Mouse (Mus musculus) embryonic facial prominence, embryonic 15.5 days (tissue): Measurements from ENCODE around the gene Tbrg4. TPM values are rescaled to one million over a fixed set of nuclear protein-coding genes. Genes with fewer than 3 reads are reported as not detected.

Source experiments
- ATAC-seq: fragments of 200-750 bp; cut with Nextera tagmentation; 2 replicates; pipeline ENCODE4 v1.8.0; 2017; ENCODE audit warnings: low read depth, moderate TSS enrichment; ENCODE audit not compliant: insufficient number of reproducible peaks, low FRiP score, low TSS enrichment
- H3K27ac ChIP-seq: fragments of 300-500 bp; sonication (generic); replicated peaks from 2 replicates; pipeline ENCODE4 v1.5.1; 2015; ENCODE audit warnings: mild to moderate bottlenecking, inconsistent platforms
- H3K27me3 ChIP-seq: fragments of 300-500 bp; sonication (generic); 2 replicates; pipeline ENCODE4 v1.6.1; 2015; ENCODE audit warnings: inconsistent platforms
- H3K36me3 ChIP-seq: fragments of 300-500 bp; sonication (generic); 2 replicates; pipeline ENCODE4 v1.6.1; 2015; ENCODE audit warnings: mild to moderate bottlenecking, inconsistent platforms
- H3K4me1 ChIP-seq: fragments of 300-500 bp; sonication (generic); 2 replicates; pipeline ENCODE4 v1.6.1; 2015; ENCODE audit warnings: inconsistent platforms
- H3K4me2 ChIP-seq: fragments of 300-500 bp; sonication (generic); replicated peaks from 2 replicates; pipeline ENCODE4 v1.6.1; 2015; ENCODE audit warnings: mild to moderate bottlenecking, inconsistent platforms
- H3K4me3 ChIP-seq: fragments of 300-500 bp; sonication (generic); replicated peaks from 2 replicates; pipeline ENCODE4 v1.5.1; 2015; ENCODE audit warnings: mild to moderate bottlenecking, inconsistent platforms
- H3K9ac ChIP-seq: fragments of 300-500 bp; sonication (generic); 2 replicates; pipeline ENCODE4 v1.6.1; 2015; ENCODE audit warnings: inconsistent platforms
- H3K9me3 ChIP-seq: fragments of 300-500 bp; sonication (generic); replicated peaks from 2 replicates; pipeline ENCODE4 v1.6.1; 2016; ENCODE audit warnings: inconsistent platforms
- WGBS: fragments of 180-500 bp; shearing (Covaris S2); methylation state at CpG from one replicate; pipeline ENCODE4 v1.1.7; 2015; 5-methylcytosine and 5-hydroxymethylcytosine counted together
- polyA plus RNA-seq: library from polyadenylated mRNA; unstranded; fragments of >200 nt; fragmentation: Nextera tagmentation; extraction: Ambion mirVana; gene quantifications from 2 replicates; pipeline ENCODE4 v1.2.1, GENCODE M21; 2015

The Tbrg4 gene
- polyA plus RNA-seq, 1 experiment from 2014 or later, result 40.4 TPM

DNA sequence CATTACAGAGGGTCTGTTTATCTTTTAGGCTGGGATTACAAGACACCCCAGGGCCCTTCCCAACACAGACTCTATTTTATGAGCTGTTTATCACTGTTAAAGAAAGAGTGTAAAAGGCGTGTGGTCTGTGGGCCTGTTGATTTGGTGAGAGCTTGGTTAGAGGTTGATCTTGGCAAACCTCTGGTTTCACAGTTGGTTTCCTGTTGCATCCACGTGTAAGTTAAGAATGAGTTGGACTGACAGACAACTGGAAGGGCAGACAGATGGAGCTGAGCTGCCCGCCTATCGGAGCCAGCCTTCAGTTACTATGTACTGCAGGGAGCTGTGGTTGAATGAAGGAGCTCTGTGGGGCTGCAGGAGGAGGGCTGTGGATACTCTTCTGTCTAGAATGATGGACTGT, 59.4 kb downstream of the Tbrg4 start:
- H3K4me1 ChIP-seq, result peaks cover 14% of the 10 kb centered on the region
- no peak for ATAC-seq
- H3K4me2 ChIP-seq, result no peak overlapping the region
- no peak overlapping the region for H3K4me3 ChIP-seq
- peaks cover 17% of the 10 kb centered on the region; the same call in 1 of the 2 replicates for H3K36me3 ChIP-seq
- 78% methylated on average over 4 of the region's 4 CpGs for WGBS
- H3K9ac ChIP-seq, result no peak overlapping the region
- no peaks in the 10 kb centered on the region for H3K27me3 ChIP-seq
- H3K27ac ChIP-seq, result no peak overlapping the region
- H3K9me3 ChIP-seq, result no peaks in the 10 kb centered on the region

Other genes starting within 250 kb of the Tbrg4 start
- gene Zmiz2, start 237.0 kb downstream of the Tbrg4 start, polyA plus RNA-seq, result 12.6 and 12.9 TPM in 2 replicates
- 4,428 and 4,532 TPM in 2 replicates for gene Ppia, start 210.6 kb downstream of the Tbrg4 start, polyA plus RNA-seq
- gene H2afv, start 181.6 kb downstream of the Tbrg4 start, polyA plus RNA-seq, result 443 and 468 TPM in 2 replicates
- gene Purb, start 150.2 kb downstream of the Tbrg4 start, polyA plus RNA-seq, result 28.7 and 32.1 TPM in 2 replicates
- 3.2 and 3.6 TPM in 2 replicates for gene Myo1g, start 105.1 kb downstream of the Tbrg4 start, polyA plus RNA-seq
- gene Ccm2, start 79.2 kb downstream of the Tbrg4 start, polyA plus RNA-seq, result 88.9 and 93.0 TPM in 2 replicates
- gene Nacad, start 20.0 kb downstream of the Tbrg4 start, polyA plus RNA-seq, result 2.2 and 3.5 TPM in 2 replicates
- not detected in 2 replicates for gene Wap, start 12.6 kb upstream of the Tbrg4 start, polyA plus RNA-seq
- 14.1 and 18.2 TPM in 2 replicates for gene Ramp3, start 32.5 kb upstream of the Tbrg4 start, polyA plus RNA-seq
- not detected in 2 replicates for gene Gm11983, start 211.6 kb upstream of the Tbrg4 start, polyA plus RNA-seq